Mouse (Mus musculus) A20 (cell line): ENCODE measurements at regions not wholly inside any gene's neighbourhood (a gene's known extent, or its start where the extent isn't known, plus 50 kb on each side); places are given as distances from the start of the nearest gene placed in this dataset.

ENCODE experiments used
- DNase-seq: peaks from one replicate; pipeline ENCODE4 v3.0.0-alpha.2; 2011; ENCODE audit warnings: low read depth, low spot score

DNA sequence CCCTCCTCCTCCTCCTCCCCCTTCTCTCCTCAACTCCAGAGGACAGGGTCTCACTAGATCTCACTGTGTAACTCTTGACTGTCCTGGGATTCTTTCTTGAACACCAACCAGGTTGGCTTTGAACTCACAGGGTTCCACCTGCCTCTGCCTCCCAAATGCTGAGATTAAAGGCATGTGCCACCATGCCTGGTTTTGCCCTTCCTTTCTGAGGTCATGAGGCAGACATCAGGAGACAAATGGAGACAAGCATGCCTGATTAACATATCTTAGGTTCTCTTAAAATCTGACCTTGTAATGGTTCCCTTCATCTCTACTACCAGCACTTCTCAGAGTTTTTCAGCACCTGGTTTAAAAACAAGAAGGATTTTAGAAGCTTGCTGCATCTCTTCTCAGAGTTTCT, 143.5 kb downstream of the Gm10260 start:
- no peak for DNase-seq

DNA sequence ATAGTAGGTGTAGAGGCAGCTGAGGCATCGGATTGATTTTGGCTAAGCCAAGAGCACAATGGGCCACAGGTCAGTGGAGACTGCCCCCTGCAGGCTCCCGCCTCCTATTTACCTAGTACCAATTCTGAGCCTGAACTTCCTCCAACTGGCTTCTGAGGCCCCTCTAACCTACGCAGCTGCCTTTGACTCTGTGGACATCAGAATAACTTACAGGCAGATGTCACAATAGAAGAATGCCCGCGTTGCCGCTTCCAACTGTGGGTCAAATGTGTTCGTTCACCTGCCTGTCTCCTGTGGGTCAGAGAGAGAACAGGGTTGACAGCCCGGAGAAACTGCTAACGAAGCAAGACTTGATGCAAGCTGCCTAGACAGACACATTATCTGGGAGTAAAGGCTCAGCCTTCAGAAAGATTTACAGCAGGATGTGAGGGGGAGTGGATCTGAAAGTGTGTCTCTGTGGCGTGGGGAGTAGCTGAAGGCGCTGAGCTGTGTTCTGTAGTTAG, 153.2 kb downstream of the Gm10260 start:
- peak; percentile 17 for DNase-seq

- DNase-seq: no peak
These were observed 156.0 kb downstream of the Gm10260 start for GRCm38 (mm10) chr13:97604451-97604850.

DNA sequence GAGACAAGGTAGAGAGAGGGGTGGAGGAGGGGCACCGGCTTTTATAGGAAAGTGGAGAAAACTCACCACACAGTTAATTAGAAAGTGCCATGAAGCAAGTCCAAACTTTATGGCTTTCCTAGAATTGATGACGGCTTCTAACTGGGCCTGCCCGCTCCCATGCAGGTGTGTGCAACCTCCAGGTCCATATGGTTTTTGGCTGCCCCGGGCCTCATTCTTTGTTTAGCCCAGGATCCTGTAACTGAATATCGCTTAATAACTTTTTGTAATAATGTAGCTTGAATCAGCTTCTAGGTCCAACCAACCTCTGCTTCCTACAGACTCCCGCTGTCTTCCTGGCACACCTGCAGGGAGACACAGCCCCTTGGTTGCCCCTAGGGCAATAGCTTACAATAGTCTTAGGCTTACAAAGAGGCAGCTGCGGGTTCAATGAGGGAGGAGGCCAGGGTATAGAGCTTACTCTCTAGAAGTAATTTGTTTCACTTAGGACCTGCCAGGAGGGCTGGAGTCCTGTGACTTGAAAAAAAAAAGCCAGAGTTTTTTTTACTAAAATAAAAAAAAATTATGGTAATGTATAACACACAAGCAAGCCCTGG, 159.2 kb downstream of the Gm10260 start:
- no peak for DNase-seq

DNA sequence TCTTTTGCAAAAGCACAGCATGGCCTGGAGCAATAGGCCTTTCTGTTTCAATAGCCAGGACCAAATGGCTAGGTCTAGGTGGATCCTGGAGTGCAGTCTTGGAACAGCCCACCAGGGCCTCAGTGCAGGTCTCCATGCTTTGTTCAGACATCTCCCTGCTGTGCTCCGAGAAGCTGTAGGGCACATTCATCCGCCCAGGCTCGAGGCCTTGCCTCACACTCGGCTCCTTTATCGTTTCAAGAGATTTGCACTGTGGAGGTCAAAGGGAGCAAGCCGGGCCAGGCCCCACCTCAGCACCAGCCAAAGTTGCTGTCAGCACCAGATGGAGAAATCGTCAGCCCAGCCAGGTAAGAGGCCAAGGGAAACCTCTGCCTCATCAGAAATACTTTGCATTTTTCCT, 160.3 kb downstream of the Gm10260 start:
- DNase-seq: no peak

- DNase-seq: no peak
These were observed 161.7 kb downstream of the Gm10260 start for GRCm38 (mm10) chr13:97598507-97599431.

DNA sequence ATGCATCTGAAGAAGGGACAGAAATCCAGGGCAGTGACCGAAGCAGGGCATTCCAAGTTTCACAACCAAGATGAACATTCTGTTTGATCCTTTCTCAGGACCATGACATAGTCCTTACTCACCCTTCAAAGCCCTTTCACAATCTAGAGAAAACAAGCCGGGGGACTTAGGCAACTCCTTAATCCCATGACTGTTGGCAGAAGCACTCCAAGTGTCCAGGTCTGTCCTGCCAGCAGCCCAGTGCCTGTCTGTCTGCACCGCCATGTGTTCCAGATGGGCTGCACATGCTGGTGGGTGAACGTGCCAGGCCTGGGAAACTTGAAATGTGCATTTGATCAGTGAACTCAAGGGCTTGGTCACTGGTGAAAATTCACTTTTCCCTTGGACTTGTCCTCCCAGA, 165.6 kb downstream of the Gm10260 start:
- DNase-seq: no peak

DNA sequence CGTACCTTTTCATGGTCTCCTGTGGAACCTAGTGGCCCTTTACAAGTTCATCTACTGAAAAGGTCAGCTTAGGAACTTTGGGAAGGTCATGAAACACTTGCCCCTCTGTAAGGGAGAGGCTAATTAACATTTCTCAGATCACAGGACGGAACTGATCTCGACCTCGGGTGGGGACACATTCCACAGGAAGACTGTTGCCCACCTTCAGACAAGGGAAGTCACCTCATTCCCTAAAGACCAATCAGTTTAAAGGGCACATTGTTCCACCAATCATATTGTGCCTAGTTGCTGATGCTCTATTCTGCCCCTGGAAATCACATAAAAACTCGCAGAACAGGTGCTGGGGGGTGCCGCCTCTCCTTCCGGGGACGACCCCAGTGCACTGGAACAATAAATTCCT, 170.8 kb downstream of the Gm10260 start:
- DNase-seq: no peak

GRCm38 (mm10) chr13:97588085-97588484, 172.3 kb downstream of the Gm10260 start:
- no peak for DNase-seq

GRCm38 (mm10) chr13:97587088-97587487, 173.3 kb downstream of the Gm10260 start:
- DNase-seq: peak; percentile 11

DNA sequence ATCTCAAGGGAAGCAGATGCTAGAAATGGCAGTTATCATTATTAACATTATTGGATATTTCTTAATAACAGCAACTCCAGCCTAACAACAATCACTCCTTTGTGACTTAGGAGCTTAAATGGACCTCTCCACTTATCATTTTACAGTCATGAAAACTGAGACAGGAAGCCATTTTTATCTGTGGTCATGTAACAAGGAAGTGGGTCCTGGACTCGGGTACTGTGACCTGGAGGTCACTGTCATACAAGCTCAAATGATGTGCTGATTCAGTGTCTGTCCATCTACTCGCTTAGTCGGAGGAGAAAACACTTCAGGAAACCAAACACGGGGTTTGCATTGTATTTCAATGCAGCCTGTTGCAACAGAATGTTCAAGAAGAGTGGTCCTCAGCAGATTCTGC, 176.4 kb downstream of the Gm10260 start:
- DNase-seq: no peak

DNA sequence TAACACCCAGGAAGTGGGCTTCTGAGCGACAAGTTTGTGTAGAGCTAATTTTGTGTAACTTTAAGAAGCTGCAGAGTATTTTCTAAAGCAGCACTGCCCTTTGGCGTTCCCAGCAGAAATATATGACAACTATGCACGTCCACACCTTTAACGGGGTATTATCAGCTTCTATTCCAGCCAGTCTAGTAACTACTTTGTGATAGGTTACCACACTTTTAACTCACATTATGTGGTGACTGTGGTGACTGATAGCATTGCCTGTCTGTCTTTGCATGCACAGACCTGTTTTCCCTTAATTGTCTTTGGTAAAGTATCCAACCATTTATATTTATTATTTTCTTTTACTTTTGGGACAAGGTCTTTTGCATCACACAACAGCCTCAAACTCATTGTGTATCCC, 179.1 kb downstream of the Gm10260 start:
- DNase-seq: no peak

- DNase-seq: no peak
These were observed 180.1 kb downstream of the Gm10260 start for GRCm38 (mm10) chr13:97580241-97580874.

DNA sequence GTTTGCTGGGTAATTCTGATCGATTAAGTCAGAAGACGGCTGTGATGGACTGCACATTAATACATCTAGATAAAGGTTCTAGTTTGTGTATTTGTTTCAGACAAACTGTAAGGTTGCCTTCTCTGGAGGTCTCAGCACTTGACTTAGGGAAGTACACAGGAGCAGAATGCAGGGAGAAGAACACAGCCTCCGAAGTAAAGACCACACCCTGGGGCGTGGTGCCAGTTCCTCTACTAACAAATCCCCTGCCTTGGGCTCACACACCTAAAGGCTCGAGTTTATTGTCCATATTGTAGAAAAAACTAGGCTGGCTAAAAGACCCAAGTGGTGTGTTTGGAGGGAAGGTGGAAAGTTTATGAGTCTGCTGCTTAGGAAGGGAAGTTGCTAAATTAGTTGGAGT, 181.8 kb downstream of the Gm10260 start:
- DNase-seq: no peak

GRCm38 (mm10) chr13:97577081-97577785, 183.2 kb downstream of the Gm10260 start:
- no peak for DNase-seq

GRCm38 (mm10) chr13:97573601-97574000, 186.8 kb downstream of the Gm10260 start:
- no peak for DNase-seq

GRCm38 (mm10) chr13:97572352-97572751, 188.1 kb downstream of the Gm10260 start:
- DNase-seq: no peak

GRCm38 (mm10) chr13:97570009-97570408, 190.4 kb downstream of the Gm10260 start:
- no peak for DNase-seq

DNA sequence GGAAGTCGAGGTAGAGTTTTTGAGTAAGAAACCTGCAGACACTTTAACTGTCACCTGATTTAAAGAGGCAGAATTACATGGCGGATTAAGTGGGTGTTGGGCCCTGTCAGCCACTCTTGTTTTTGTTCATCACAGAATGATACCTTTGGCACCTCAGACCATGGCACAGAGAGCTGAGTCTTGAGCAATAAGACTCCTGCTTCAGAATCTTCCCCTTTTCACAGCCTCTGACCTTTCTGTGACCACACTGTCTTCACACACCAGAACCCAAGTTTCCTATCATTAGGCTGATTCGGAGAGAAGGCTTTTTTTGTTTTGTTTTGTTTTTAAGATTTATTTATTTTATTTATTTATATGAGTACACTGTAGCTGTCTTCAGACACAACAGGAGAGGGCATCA, 192.8 kb downstream of the Gm10260 start:
- DNase-seq: no peak

- no peak for DNase-seq
These were observed 194.4 kb downstream of the Gm10260 start for GRCm38 (mm10) chr13:97566071-97566470.

DNA sequence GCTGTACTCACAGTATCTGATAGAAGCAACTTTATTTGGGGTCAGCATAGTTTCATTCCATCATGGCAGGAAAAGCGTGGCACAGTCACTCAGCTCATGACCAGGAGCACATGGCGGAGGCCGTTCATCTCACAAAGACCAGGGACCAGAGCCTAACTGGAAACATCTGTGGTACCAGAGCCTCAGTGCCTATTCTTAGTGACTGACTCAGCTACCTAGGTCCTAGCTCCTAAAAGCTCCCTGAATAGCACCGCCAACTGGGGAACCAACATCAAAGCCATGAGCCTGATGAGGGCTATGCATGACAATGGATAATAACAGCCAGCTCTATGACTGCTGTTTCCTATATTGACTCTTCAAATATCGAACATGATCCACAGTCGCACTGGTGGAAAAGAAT, 198.2 kb downstream of the Gm10260 start:
- DNase-seq: no peak

DNA sequence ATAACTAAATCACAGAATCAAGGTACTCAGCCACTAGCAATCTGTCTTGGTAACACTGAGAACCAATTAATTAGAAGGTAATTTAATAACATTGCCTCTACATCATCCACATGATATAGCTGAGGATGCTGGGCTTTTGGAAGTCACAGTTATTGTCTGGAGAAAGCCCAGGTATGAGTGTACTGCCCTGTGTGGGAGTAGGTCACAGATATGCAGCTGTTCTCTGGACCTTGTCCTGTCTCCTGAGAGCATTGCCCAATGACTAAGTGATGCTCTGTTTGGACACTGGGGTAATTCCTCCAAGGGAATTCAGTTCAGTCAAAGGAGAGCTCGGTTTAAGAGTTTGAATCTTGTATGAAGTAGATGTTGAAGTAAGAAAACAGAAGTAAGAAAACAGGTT, 199.6 kb downstream of the Gm10260 start:
- DNase-seq: no peak
